Mouse (Mus musculus) kidney, adult 2 months (tissue): Measurements from ENCODE around the gene Aldh3a1. TPM values are rescaled to one million over a fixed set of nuclear protein-coding genes. Genes with fewer than 3 reads are reported as not detected.

ENCODE experiments used
- DNase-seq: peaks from one replicate; pipeline ENCODE4 v3.0.0; 2021
- H3K27ac ChIP-seq: fragments of 200-500 bp; 2 replicates; pipeline ENCODE4 v1.5.1; 2012; ENCODE audit warnings: low read depth, low read length, control low read depth, inconsistent platforms; ENCODE audit not compliant: insufficient read depth
- H3K27me3 ChIP-seq: fragments of 200-500 bp; replicated peaks from 2 replicates; pipeline ENCODE4 v1.6.1; 2012; ENCODE audit warnings: mild to moderate bottlenecking, moderate library complexity, low read length, inconsistent platforms; ENCODE audit not compliant: control insufficient read depth, insufficient read depth
- H3K36me3 ChIP-seq: fragments of 200-500 bp; 2 replicates; pipeline ENCODE4 v1.6.1; 2012; ENCODE audit warnings: mild to moderate bottlenecking, moderate library complexity, low read length, inconsistent platforms; ENCODE audit not compliant: control insufficient read depth, insufficient read depth
- H3K4me1 ChIP-seq: fragments of 200-500 bp; 2 replicates; pipeline ENCODE4 v1.6.1; 2011; ENCODE audit warnings: low read length; ENCODE audit not compliant: control insufficient read depth, insufficient read depth
- H3K4me3 ChIP-seq: fragments of 200-500 bp; 2 replicates; pipeline ENCODE4 v1.5.1; 2011; ENCODE audit warnings: mild to moderate bottlenecking, low read depth, low read length, control low read depth; ENCODE audit not compliant: insufficient read depth
- CTCF ChIP-seq: fragments of 200-500 bp; conservative IDR thresholded peaks from 2 replicates; pipeline ENCODE4 v1.5.1; 2011; ENCODE audit warnings: low read depth, mild to moderate bottlenecking, control low read depth, low read length, moderate library complexity, mixed read lengths; ENCODE audit not compliant: insufficient read depth, insufficient read length
- POLR2A ChIP-seq: fragments of 200-500 bp; IDR thresholded peaks from one replicate; pipeline ENCODE4 v1.6.1; 2011; ENCODE audit warnings: low read depth, low read length, control low read depth
- WGBS: fragments of 180-500 bp; shearing (Covaris S2); methylation state at CpG from one replicate; pipeline ENCODE4 v1.1.7; 2018; 5-methylcytosine and 5-hydroxymethylcytosine counted together
- polyA plus RNA-seq: library from polyadenylated mRNA; depleted of rRNA; stranded (reverse); fragments of >200 nt; gene quantifications from 2 replicates; pipeline ENCODE4 v1.2.3, GENCODE M21; 2012

Aldh3a1 gene
- polyA plus RNA-seq, 1 experiment = 1.1 TPM

DNA sequence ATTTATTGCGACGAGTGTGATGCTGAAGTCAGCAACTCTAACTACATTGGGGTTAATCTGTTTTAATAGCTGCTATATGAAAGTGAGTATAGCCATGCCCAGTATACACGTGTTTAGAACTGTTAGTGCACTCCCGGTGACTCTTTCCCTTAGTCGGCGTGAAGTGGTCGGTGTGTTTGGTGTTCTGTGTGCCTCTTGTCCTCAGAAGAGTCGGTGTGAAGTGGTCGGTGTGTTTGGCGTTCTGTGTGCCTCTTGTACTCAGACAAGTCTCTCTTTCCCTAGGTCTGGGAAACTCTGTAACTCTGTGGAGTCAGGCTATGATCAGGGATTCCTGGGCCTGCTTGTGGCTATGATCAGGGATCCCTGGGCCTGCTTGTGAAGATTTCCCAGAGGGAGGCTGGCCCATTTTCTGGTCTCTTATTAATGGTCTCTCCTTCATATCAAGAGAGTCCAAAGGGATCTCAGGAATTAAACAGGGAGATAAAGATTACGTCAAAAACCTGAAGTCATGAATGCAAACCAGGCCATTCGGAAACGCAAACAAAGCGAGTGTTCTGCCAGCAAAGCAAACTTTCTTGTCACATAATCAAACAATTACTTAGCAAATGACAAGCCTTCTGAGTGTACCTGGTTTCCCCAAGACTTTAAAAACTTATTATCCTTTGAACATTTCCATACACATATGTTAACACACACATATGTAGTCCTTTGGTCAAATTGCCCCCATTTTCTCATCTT, 10.6 kb upstream of the Aldh3a1 start:
- no peak for DNase-seq
- TF ChIP-seq POLR2A (no peak), CTCF (no peak)
- Histone ChIP-seq H3K4me3 (no peak overlapping the region), H3K27me3 (no peaks in the 10 kb centered on the region), H3K27ac (no peak overlapping the region), H3K4me1 (no peaks in the 10 kb centered on the region), H3K36me3 (no peaks in the 10 kb centered on the region)
- WGBS = 86% methylated on average over 14 of the region's 14 CpGs

DNA sequence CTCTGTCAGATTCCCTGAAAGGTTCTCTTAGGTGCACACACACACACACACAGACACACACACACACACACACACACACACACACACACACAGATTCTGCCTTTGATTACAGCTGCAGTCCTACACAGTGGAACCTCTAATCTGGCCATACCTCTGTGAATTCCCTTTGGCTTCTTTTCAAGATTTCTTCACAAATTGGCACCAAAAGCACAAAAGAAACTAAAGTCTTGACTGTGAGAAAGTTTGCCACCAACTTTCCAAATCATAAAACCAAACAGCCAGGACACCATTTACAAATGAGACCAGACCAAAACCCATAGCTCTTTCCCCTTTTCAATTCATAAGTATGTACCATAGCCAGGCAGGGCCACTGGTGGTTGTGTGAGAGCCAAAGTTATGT, 9.4 kb upstream of the Aldh3a1 start:
- Histone ChIP-seq H3K4me1 (no peaks in the 10 kb centered on the region), H3K36me3 (no peaks in the 10 kb centered on the region), H3K27me3 (no peaks in the 10 kb centered on the region), H3K27ac (no peak overlapping the region), H3K4me3 (no peak overlapping the region)
- no peak for DNase-seq
- no peak for TF ChIP-seq POLR2A
- no peak for TF ChIP-seq CTCF

DNA sequence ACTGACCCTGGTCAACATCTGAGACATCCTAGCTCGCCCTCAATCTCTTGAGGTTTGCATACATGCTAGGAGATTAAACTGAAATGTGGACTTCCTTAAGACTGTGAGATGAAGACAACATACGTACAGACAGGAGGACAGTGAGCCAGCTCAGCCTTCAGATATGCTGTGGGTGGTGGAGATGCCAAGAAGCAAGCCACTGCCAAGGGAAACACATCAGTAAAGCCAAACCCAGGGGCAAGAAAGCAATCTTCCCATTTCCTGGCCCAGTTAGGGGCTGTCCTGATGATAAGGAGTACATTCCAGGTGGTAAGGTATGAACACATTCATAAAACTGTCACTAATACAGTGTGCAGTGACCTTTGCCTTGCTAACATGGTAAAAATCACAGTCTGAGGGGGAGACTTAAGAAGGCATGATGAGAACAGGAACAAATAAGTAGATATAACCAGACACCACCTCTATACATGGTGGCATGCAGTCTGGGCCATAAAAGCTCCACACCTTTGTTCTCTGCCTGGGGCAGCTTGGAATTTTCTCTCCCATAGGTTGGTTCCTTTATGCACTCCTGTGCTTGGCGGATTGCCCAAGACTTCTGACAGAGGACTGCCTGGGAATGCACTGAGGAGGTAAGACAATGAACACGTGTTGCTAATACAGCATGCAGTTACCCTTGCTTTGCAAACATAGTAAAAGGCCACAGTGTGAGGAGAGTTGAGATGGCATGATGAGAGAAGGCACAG, 7.5 kb upstream of the Aldh3a1 start:
- Histone ChIP-seq H3K27ac (no peak overlapping the region), H3K27me3 (no peaks in the 10 kb centered on the region)
- 70% methylated on average over 4 of the region's 4 CpGs for WGBS

DNA sequence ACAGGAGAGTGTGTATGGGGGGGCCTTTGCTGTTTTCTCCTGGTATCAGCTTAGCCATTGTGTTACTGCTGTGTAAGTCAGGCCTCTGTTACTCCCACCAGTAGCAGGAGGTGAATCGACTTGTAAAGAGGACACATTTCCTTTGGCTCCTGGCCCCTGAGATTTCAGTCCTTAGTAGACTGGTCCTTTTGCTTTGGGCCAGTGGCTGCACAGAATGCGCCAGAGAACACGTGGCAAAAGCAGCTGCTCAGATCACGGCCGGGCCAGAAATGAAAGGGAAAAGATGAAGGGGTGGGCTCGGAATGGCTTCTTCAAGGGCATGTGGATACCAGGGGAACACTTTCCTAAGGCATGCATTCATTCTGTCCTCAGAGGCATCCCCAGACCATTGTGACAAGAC, 5.2 kb upstream of the Aldh3a1 start:
- DNase-seq = no peak
- 70% methylated on average over 6 of the region's 6 CpGs for whole genome bisulfite sequencing
- TF ChIP-seq CTCF = no peak
- no peak for TF ChIP-seq POLR2A
- Histone ChIP-seq H3K4me1 (no peaks in the 10 kb centered on the region), H3K36me3 (no peaks in the 10 kb centered on the region), H3K27me3 (no peaks in the 10 kb centered on the region), H3K27ac (no peak overlapping the region), H3K4me3 (no peak overlapping the region)

More for the DNA sequence above, 7.5 kb upstream of the Aldh3a1 start:
- Histone ChIP-seq H3K4me1 (no peaks in the 10 kb centered on the region), H3K4me3 (no peak overlapping the region), H3K36me3 (no peaks in the 10 kb centered on the region)
- no peak for DNase-seq
- no peak for TF ChIP-seq POLR2A
- TF ChIP-seq CTCF = no peak

DNA sequence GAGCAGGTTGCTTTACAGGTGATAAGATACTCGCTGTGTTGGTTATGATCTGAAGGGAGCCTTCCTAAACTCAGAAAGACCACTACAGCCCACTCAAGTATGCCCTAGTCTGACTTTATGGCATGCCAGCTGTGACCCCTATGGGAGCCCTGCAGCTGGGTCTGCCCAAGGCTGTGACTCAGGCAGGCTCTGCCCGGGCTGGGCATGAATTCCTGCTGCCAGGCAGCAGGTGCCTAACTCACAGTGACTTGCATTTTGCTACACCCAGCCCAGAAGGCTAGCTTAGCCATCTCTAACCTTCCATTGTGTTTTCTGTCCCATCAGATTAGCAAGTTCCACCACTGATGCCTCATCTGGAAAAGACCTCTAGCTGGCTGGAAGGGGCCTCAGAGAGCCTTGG, 4.5 kb upstream of the Aldh3a1 start:
- H3K4me3 ChIP-seq = no peak overlapping the region
- TF ChIP-seq CTCF = no peak
- no peak for TF ChIP-seq POLR2A
- no peaks in the 10 kb centered on the region for H3K4me1 ChIP-seq
- no peaks in the 10 kb centered on the region for H3K27me3 ChIP-seq
- no peak overlapping the region for H3K27ac ChIP-seq
- no peak for DNase-seq
- H3K36me3 ChIP-seq = no peaks in the 10 kb centered on the region
- WGBS = 73% methylated on average over 2 of the region's 2 CpGs

DNA sequence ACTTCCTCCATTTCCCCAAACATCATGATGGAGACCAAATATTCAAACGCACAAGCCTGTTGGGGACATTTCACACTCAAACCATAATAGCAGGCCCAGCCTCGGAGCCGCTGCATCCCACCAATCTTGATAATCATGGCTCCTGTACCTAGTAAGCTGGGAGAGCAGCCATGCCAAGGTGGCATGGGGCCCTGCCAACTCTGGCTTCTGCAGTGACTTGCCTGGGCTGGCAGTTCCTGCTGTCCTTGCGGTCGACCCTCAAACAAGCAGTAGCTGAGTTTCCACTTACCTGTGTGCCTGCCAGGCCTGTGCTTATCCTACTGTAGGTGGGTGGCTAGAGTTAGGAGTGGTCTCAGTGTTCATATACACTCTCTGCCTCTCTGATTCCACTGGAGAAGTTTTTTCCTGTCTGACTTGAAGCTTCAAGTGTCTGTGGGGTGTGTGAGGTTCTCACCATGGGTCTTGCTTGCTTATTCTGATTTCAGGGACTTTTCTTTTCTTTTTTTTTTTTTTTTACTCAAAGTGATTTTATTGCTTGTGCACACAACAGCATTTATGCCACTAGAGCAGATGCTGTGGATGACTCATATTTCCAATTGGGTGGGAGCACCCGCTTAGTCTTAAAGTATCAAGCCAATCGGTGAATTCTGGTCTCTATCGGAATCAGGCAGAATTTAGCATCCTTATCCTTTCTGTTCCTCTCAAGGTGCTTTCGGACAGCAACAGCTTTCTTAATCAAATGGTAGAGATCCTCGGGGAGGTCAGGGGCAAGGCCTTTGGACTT, 2.0 kb upstream of the Aldh3a1 start:
- Histone ChIP-seq H3K27me3 (no peaks in the 10 kb centered on the region), H3K27ac (no peak overlapping the region), H3K4me3 (no peak overlapping the region), H3K4me1 (no peaks in the 10 kb centered on the region), H3K36me3 (no peaks in the 10 kb centered on the region)
- no peak for DNase-seq
- 91% methylated on average over 10 of the region's 10 CpGs for WGBS
- TF ChIP-seq POLR2A = no peak
- no peak for TF ChIP-seq CTCF

DNA sequence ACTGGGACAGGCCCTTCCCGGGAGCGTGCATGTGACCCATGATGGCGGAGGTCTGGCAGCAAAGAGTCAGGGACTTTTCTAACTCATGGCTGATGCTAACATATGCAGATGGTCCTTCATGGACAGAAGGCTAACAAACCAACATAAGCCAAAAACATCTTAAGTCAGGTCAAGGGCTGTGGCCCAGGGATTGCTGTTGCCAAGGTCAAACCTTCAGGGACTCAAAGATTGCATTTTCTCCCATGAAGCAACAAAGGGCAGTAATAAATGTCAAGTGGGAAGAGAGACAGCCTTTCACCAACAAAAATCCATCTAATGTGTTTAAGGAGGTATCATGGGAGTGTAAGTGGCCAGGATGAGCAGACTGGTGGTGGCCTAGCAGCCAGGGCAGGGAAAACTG, 1.2 kb upstream of the Aldh3a1 start:
- no peaks in the 10 kb centered on the region for H3K27me3 ChIP-seq
- TF ChIP-seq POLR2A (no peak), CTCF (no peak)
- DNase-seq = peak; percentile 50
- no peaks in the 10 kb centered on the region for H3K36me3 ChIP-seq
- 70% methylated on average over 3 of the region's 3 CpGs for WGBS
- H3K4me1 ChIP-seq = no peaks in the 10 kb centered on the region
- H3K27ac ChIP-seq = no peak overlapping the region
- no peak overlapping the region for H3K4me3 ChIP-seq
